Mouse (Mus musculus) thymus, postnatal 14 days (tissue): ENCODE results near the gene Acvr1.

Experiments used
- DNase-seq: peaks from one replicate; pipeline ENCODE4 v3.0.0; 2021

Acvr1 gene

DNA sequence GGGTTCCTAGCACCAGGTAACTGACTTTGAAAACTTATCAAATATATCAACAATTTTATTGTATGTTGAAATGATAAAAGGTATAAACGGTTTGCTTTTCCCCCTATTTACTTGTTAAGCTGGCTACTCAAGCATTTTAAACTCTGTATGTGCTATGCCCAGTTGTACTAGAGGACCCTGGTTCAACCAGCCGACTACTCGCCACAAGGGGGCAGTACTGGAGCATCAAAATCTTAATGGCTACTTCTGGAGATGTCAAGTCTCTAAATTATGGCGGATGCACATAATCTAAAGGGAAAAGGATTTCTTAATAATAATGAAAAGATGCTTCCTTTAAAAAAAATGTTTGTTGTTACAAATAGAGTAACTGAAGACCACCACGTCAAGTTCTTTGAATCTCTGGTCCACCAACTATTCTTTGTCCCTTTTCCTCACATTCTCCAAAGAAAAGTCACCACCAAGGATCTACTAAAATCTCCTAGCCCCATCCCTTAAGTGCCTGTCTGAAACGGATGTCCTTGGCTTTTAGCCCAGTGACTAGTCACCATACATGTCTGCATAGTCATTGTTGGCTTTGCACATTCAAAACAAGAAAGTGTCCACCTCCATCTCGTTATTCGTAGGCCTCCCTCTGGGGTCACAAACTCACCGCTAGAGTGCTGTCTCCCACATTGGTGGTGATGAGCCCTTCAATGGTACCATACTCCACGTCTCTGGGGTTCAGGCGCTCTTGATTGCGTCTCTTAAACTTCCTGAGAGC lies 89.8 kb downstream of the Acvr1 start:
- DNase-seq, result peak; percentile 54

DNA sequence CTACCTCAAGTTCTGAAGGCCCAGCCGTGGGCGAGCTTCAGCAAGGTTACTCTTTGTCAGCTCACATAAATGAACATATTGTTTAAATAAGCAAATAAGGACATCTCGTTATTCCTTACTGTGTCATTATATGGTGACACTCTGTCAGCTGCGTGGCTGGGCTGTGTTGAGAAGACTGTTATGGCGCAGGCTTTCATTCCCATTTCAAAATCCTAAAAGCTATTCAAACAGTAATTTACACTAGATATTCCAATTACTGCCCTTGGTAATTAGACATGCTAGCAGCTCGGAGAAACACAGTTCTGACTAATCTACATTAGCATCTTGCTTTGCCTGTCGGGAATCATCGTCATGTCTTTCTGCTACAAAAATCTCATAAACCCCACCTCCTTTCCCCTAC lies 91.4 kb downstream of the Acvr1 start:
- DNase-seq, result no peak

DNA sequence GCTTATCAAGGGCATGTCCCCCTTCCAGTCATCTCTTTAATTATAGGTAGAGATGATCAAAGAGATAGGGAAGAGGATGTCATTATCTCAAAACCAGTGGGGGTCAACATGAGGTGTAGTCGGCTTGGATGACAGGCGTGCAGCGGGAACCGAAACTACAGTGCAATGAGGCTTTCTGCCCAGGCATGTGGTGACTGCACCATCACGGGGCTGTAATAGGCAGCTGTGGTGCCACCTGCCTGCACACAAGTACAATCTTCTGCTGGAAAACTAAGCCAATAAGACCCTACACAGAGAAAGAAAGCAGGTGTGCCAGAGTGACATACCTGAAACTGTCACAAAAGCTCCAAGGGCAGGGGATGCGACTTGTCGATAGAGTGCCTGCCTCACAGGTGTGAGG lies 96.7 kb downstream of the Acvr1 start:
- no peak for DNase-seq

DNA sequence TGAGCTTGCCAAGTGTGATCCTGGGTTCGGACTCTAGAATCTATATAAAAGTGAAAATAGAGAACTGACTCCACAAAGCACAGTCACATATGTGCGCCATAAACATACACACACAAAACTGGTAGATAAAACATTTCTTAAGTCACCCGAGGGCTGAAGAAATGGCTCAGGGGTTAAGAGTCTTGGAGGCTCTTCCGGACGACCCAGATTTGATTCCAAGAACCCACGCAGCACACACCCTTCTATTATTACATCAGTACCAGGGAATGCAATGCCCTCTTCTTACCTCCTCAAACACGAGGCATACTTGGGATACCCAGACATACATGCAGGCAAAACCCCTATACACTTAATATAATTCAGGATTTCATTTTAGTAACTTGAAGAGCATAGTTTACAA lies 97.1 kb downstream of the Acvr1 start, which contains the start of gene Gm17409:
TSS of gene Gm17409 (plus strand) at position 301 of the 400 bp plus-strand sequence.
- DNase-seq, result no peak

- peak; percentile 15 for DNase-seq
Observed at GRCm38 (mm10) chr2:58458820-58459371, 108.1 kb downstream of the Acvr1 start.

- DNase-seq, result no peak
Observed at GRCm38 (mm10) chr2:58457488-58457865, 109.5 kb downstream of the Acvr1 start.

DNA sequence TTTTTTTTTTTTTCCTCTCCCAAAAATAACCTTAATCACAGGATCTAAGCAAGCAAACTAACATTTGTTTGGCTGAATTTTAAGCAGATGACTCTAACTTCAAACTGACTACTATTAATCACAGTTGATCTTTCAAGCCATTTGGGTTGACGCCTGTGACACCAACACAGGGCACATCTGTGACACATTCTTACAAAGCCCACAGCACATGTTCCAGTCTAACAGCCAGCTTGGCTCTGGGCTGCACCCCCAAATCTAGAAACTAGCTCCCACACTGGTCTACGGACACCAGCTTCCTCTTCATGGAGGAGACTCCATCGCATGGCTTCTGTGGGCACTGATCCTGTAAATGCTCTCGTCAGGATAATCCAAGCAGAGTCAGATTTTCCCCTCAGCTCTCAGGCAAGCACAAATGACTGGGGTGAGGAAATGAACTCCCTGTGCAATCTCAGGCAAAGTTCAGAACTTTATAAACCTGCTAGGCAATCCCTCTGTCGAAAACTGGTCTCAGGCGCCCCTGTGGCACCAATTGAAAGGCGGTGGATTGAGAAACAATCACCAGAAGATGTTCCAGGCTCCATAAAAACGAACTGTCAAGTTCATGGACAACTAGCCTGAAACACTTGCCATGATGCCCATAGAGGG lies 110.0 kb downstream of the Acvr1 start:
- DNase-seq, result no peak

GRCm38 (mm10) chr2:58454095-58454865 lies 112.7 kb downstream of the Acvr1 start:
- DNase-seq, result no peak

GRCm38 (mm10) chr2:58447001-58447400 lies 120.0 kb downstream of the Acvr1 start:
- DNase-seq, result no peak

DNA sequence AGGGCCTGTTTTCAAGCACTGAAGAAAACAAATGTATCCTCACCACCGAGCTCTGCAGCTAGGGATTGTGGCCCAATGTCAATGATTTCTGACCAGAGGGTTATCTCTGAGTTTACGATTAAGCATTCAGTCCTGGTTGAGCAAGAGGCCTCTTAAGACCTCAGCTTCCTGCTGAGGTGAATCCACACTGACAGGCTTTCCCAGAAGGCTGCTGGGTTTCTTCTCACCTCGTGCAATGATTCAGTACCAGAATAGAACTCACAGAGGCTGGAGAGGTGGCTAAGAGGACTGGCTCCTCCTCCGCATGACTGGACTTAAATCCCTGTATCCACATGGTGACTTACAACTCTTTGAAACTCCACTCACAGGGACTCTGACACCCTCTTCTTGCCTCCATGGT lies 123.8 kb downstream of the Acvr1 start:
- no peak for DNase-seq

GRCm38 (mm10) chr2:58436911-58437310 lies 130.0 kb downstream of the Acvr1 start:
- no peak for DNase-seq

DNA sequence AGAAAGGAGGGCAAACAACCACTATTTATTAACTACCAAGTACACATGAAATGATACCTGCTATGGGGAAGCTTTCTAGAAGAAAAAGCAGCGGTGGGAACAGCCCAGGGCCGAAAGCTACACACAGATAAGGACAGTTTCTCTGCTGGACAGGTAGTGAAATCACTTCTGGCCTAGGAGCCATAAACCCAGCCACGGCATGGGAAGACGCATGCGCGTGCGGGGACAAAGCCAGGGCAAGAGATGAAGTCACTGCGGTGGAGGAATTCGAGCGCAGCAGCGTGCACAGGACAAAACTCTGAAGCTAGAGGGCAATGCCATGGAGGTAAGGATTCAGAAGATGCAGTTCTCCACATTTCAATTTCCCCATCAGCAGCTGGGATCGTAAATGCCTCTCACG lies 131.4 kb downstream of the Acvr1 start:
- no peak for DNase-seq

DNA sequence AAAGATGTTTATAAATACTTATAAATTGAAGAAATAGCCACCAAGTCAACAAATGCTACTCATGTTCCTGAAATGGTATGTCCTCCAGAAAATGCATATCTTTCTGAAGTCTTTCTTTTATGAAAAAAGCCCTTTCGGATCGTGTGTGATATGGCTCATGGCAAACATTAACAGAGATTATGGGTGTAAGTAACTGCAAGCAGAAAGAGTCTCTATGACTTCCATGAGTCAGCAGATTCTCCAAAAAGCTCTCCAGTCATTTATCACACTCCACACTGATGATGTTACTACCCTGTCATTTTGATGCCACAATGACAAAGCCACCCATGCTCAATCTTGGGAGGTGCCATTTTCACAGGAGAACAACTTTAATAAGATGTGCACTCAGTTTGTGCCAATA lies 132.5 kb downstream of the Acvr1 start:
- no peak for DNase-seq

DNA sequence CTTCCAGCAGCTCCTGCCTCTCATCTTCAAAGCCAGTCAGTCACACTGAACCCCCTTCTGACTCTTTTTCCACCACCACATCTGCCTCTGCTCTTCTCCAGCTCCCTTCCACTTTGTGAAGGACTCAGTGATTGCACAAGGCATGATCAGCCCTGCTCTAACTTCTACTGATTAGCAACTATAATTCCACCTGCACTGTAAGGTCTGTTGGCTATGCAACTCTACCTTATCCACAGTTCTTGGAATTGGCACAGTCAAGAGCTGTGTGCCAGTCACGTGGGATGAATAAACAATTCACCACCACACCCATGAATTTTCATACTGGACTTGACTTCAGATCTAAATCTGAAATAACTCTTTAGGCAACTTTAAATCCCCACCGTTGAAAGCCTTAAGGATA lies 133.6 kb downstream of the Acvr1 start:
- no peak for DNase-seq

DNA sequence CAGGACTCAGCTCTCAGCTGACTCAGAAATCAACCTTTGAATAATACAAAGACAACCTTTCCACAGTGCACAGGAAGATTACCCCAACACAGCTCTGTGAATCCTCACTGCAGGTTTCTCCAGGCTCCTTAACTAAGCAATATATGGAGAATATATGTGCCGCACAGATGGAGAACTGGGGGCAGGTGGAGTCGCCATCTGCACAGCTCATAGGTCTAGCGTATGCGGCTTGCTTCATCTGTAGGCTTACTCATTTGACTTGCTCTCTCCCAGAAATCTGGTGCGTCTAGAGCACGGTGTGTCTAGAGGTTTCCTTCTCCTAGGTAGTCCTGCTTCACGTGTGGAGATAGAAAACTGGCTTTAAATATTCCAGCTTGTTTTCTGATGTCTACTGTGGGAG lies 134.7 kb downstream of the Acvr1 start:
- DNase-seq, result no peak

GRCm38 (mm10) chr2:58425436-58426004 lies 141.4 kb downstream of the Acvr1 start:
- no peak for DNase-seq

- no peak for DNase-seq
Observed at GRCm38 (mm10) chr2:58423319-58423718, 143.6 kb downstream of the Acvr1 start.

DNA sequence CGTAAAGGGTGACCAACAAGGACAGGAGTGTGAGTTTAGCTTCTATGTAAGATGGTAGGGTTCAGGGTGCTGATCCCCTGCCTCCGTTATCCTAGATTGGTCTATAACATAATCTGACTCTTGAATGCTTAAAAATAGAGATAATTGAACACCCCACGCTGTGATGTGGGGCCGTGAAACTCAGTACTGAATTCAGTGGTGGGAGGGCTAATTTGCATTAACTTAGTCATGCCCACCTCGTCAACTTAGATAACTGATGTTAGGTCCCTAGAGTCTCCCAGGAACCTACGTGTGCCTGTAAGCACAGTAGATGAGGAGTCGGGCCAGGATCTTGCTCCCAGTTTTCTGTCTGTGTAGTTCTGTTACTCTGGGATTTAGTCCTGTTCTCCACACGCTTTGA lies 147.4 kb downstream of the Acvr1 start:
- no peak for DNase-seq

- DNase-seq, result no peak
Observed at GRCm38 (mm10) chr2:58418109-58418508, 148.8 kb downstream of the Acvr1 start.

DNA sequence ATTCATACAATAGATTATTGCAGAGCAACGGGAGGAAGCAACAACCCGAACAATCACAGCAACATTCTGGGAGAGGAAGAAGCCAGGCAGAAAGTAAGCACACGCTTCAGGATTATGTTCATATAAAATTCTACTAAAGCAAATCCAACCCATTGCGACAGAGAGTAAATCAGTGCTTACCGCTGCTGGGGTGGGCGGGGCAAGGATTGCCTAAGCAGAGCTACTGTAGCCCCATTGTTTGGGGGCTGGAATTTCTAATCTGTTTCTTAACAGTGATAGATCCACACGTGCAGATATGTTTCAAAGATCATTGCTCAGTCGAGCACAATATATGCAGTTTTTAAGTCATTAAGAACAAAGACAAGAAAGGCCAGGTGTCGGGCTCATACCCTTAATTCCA lies 149.3 kb downstream of the Acvr1 start:
- DNase-seq, result no peak

- peak; percentile 37 for DNase-seq
Observed at GRCm38 (mm10) chr2:58415037-58415436, 151.9 kb downstream of the Acvr1 start.

DNA sequence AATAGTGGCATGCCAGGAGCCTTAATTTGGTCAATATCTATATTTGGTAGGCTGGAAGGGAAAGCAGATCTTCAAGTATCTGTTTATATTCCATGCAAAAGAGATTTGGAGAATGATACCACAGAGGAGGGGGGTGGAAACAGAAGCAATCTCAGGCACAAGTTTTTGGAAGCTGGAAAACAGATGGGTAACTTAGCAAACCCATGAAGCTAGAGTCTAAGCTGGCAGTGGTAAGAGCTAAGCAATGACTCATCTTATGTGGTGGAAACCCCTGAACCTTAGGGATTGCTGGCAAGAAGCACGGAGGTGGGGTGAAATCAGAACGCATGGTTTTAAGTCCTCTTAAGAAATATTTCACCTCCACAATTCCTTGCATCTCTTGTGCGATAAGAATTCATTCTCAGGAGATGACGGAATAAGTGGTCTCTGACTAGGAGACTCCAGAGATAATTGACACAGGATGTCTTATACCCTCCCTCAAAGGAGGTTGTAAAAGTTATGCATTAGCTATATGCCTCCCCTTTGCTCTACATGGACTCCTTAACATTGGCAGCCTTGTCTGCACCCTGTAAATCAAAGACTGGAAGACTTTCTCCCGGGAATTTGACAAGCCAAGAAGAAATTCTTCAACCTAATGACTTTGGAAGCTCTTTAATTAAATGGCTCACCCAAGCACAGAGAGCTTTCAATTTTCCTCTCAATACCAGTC lies 157.9 kb downstream of the Acvr1 start:
- DNase-seq, result no peak

GRCm38 (mm10) chr2:58403481-58403880 lies 163.5 kb downstream of the Acvr1 start:
- no peak for DNase-seq
